Mouse (Mus musculus): Measurements from ENCODE around the gene Itpr3. TPM values are rescaled to one million over a fixed set of nuclear protein-coding genes. Genes with fewer than 3 reads are reported as not detected.

Itpr3 gene
- polyA plus RNA-seq, 1 experiment from 2014 or later: 0.73 TPM

DNA sequence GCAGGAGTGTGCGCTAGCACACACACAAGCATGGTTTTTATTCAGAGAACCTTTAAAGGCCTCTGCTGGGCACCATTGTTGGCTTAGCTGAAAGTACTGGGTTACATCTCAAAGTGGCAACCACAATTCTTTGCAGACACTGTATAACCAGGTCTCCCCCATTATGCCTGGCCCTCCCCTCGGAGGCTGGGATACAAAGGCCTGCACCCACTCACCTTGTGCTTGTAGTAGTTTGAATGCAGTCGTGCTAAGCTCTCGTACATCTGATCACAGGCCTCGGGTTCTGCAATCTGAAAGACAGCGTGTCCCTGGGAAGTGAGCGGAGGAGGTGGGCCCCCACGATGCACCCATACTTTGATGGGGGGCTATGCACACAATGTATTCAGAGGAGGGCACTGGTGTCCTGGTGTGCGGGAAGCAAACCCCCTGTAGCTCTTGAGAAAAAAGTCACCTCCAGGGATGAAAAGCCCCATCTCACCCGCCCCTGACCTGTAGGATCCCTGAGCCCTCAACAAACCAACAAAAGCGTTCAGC is 68.6 kb downstream of the Itpr3 start:
- no peak overlapping the region for H3K4me3 ChIP-seq (replicated peaks; ENCODE audit: low read length)
- H3K27ac ChIP-seq (ENCODE audit: low read length): no peak overlapping the region
- no peak overlapping the region for H3K4me2 ChIP-seq (ENCODE audit: low read length)
- peaks cover 27% of the 10 kb centered on the region for H3K4me1 ChIP-seq (replicated peaks; ENCODE audit: control insufficient read depth, insufficient read depth, low read length)
- no peaks in the 10 kb centered on the region for H3K36me3 ChIP-seq (ENCODE audit: control insufficient read depth, insufficient read depth)
- ATAC-seq: no peak
- H3K27me3 ChIP-seq (replicated peaks; ENCODE audit: control insufficient read depth, insufficient read depth, low read length): no peaks in the 10 kb centered on the region
- H3K9ac ChIP-seq (replicated peaks; ENCODE audit: low read depth, low read length): no peak overlapping the region
- 83% methylated on average over 11 of the region's 11 CpGs for WGBS
- H3K9me3 ChIP-seq (ENCODE audit: control insufficient read depth, low read length): no peaks in the 10 kb centered on the region

DNA sequence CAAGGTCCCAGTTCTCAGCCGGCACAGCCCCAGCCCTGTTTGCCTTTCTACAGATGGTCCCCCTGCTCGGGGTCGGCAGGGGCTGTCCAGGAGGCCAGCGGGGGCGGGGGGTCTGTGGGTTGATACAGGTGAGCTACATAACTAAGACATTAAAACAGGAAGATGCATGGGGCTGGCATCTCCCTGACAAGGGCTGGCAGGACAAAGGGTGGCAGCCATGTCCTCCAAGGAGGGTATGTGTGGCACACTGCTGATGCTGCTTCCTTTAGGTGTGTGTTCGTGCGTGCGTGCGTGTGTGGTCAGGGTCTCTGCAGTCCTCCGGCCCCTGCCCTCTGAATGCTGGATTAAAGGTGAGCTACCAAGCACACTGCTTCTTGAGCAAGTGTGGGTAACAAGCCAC is 69.9 kb downstream of the Itpr3 start:
- no peak overlapping the region for H3K9ac ChIP-seq (replicated peaks; ENCODE audit: low read depth, low read length)

DNA sequence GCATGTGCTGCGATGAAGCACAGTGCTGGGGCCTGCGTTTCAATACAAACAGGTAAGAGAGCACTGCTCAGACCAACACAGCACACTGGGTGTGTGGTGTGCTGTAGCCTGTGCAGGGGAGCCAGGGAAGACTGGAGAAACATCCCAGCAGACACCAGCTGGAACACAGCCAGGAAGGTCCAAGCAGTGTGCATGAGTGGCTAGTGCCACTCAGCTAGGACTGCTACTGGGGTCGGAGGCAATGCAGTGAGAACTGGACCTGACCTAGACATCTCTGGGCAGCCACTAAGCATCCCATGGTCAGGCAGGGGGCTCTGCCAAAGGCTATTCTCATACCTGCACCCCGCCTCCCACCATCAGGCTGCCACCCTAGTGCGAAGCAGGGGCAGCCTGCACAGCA is 71.1 kb downstream of the Itpr3 start:
- WGBS: 94% methylated on average over 5 of the region's 5 CpGs
- Histone ChIP-seq H3K27me3 (replicated peaks; ENCODE audit: control insufficient read depth, insufficient read depth, low read length) (no peaks in the 10 kb centered on the region), H3K36me3 (ENCODE audit: control insufficient read depth, insufficient read depth) (no peaks in the 10 kb centered on the region), H3K4me3 (replicated peaks; ENCODE audit: low read length) (no peak overlapping the region), H3K9me3 (ENCODE audit: control insufficient read depth, low read length) (no peaks in the 10 kb centered on the region), H3K4me1 (replicated peaks; ENCODE audit: control insufficient read depth, insufficient read depth, low read length) (peaks cover 20% of the 10 kb centered on the region), H3K4me2 (ENCODE audit: low read length) (no peak overlapping the region), H3K9ac (replicated peaks; ENCODE audit: low read depth, low read length) (no peak overlapping the region), H3K27ac (ENCODE audit: low read length) (no peak overlapping the region)
- ATAC-seq: no peak

More for the DNA sequence above, 69.9 kb downstream of the Itpr3 start:
- Histone ChIP-seq H3K27ac (ENCODE audit: low read length) (no peak overlapping the region), H3K4me3 (replicated peaks; ENCODE audit: low read length) (no peak overlapping the region), H3K9me3 (ENCODE audit: control insufficient read depth, low read length) (no peaks in the 10 kb centered on the region), H3K36me3 (ENCODE audit: control insufficient read depth, insufficient read depth) (no peaks in the 10 kb centered on the region), H3K4me1 (replicated peaks; ENCODE audit: control insufficient read depth, insufficient read depth, low read length) (peaks cover 19% of the 10 kb centered on the region), H3K27me3 (replicated peaks; ENCODE audit: control insufficient read depth, insufficient read depth, low read length) (no peaks in the 10 kb centered on the region), H3K4me2 (ENCODE audit: low read length) (no peak overlapping the region)
- WGBS: 82% methylated on average over 10 of the region's 10 CpGs
- no peak for ATAC-seq

DNA sequence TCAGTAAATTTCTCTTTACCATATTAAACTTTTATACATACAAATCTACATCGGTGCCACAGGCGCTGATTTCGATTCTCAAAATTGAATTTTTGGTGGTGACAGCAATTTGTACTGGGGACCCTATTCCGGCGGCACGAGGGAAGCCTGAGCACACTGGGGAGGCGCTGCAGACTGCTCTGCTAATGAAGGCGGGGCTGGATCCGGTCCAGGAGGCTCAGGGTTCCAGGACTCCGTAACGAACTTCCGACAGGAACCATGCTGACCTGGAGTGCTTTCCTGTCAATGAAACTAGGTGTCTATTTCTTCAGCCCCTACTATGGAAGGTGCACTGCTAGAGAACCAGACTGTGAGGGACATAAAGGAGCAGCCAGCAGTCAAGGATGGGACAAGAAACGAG is 72.2 kb downstream of the Itpr3 start:
- Histone ChIP-seq H3K27ac (ENCODE audit: low read length) (no peak overlapping the region), H3K27me3 (replicated peaks; ENCODE audit: control insufficient read depth, insufficient read depth, low read length) (no peaks in the 10 kb centered on the region), H3K9ac (replicated peaks; ENCODE audit: low read depth, low read length) (no peak overlapping the region), H3K9me3 (ENCODE audit: control insufficient read depth, low read length) (no peaks in the 10 kb centered on the region), H3K4me3 (replicated peaks; ENCODE audit: low read length) (no peak overlapping the region), H3K36me3 (ENCODE audit: control insufficient read depth, insufficient read depth) (no peaks in the 10 kb centered on the region), H3K4me2 (ENCODE audit: low read length) (no peak overlapping the region), H3K4me1 (replicated peaks; ENCODE audit: control insufficient read depth, insufficient read depth, low read length) (peaks cover 26% of the 10 kb centered on the region)
- ATAC-seq: no peak
- WGBS: 52% methylated on average over 13 of the region's 13 CpGs

DNA sequence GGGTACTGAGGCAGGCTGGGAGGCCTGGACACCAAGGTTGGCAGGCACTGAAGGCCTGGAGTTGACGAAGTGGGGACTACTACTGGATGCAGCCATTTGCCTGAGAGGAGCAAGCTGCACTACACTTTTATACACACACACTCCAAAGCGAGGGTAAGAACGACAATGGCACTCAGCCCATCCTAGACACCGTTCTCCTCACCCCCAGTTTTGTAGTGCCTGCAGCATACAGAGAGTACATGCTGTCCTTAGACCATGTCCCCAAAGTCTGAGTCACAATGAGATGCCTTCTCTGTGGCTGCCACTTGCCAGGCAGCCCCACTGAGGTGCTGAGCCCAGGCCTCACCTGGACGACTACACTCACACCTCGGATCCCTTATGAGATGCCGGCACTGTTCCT is 72.7 kb downstream of the Itpr3 start:
- no peaks in the 10 kb centered on the region for H3K36me3 ChIP-seq (ENCODE audit: control insufficient read depth, insufficient read depth)
- no peak overlapping the region for H3K27ac ChIP-seq (ENCODE audit: low read length)
- H3K4me3 ChIP-seq (replicated peaks; ENCODE audit: low read length): no peak overlapping the region
- WGBS: 88% methylated on average over 7 of the region's 7 CpGs
- H3K4me2 ChIP-seq (ENCODE audit: low read length): no peak overlapping the region
- H3K9me3 ChIP-seq (ENCODE audit: control insufficient read depth, low read length): no peaks in the 10 kb centered on the region
- peaks cover 27% of the 10 kb centered on the region for H3K4me1 ChIP-seq (replicated peaks; ENCODE audit: control insufficient read depth, insufficient read depth, low read length)
- no peaks in the 10 kb centered on the region for H3K27me3 ChIP-seq (replicated peaks; ENCODE audit: control insufficient read depth, insufficient read depth, low read length)
- no peak for ATAC-seq
- H3K9ac ChIP-seq (replicated peaks; ENCODE audit: low read depth, low read length): no peak overlapping the region

DNA sequence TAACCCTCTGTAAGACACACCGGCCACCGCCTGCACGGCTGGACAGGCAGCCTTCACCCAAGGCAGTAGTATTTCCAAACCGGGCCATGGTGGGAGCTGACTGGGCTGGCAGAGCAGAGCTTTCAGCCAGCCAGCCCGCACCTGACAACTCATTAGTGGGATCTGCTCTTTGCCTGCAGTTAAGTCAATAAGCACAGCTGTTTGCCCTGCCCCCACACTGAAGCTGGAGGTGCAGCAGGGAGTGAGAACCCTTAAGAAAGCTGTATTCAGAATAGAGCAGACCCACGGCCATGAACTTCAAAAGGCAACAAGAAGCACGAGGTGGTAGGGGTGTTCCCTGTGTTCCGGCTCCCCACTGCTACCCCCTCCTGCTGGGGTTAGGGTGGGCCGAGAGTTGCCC is 73.1 kb downstream of the Itpr3 start:
- Histone ChIP-seq H3K9me3 (ENCODE audit: control insufficient read depth, low read length) (no peaks in the 10 kb centered on the region), H3K27ac (ENCODE audit: low read length) (no peak overlapping the region), H3K4me1 (replicated peaks; ENCODE audit: control insufficient read depth, insufficient read depth, low read length) (peaks cover 27% of the 10 kb centered on the region), H3K27me3 (replicated peaks; ENCODE audit: control insufficient read depth, insufficient read depth, low read length) (no peaks in the 10 kb centered on the region), H3K4me3 (replicated peaks; ENCODE audit: low read length) (no peak overlapping the region), H3K36me3 (ENCODE audit: control insufficient read depth, insufficient read depth) (no peaks in the 10 kb centered on the region), H3K9ac (replicated peaks; ENCODE audit: low read depth, low read length) (no peak overlapping the region; the same call in 1 of the 2 replicates), H3K4me2 (ENCODE audit: low read length) (no peak overlapping the region)
- no peak for ATAC-seq
- 66% methylated on average over 9 of the region's 9 CpGs for WGBS

DNA sequence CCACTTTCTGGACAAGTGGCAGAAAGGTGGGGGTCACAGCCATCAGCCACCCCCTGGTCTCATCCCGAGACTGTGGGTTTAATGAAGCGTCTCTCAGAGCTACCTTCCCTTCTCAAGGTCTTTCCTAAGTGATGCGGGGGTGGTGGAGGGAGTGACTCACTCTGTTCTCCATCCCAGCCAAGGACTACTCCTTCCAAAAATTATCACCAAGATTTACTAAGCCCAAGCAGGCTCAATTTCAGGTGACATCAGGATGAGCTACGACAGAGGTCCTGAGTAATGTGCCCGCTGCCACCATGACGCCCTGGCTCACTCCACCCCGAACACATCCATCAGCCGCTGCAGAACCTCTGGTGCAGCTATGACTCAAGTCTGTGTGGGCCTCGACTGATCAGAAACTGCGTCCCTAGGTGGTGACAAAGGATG is 74.1 kb downstream of the Itpr3 start:
- H3K27me3 ChIP-seq (replicated peaks; ENCODE audit: control insufficient read depth, insufficient read depth, low read length): no peaks in the 10 kb centered on the region
- peaks cover 27% of the 10 kb centered on the region for H3K4me1 ChIP-seq (replicated peaks; ENCODE audit: control insufficient read depth, insufficient read depth, low read length)
- no peak overlapping the region for H3K4me3 ChIP-seq (replicated peaks; ENCODE audit: low read length)
- WGBS: 80% methylated on average over 10 of the region's 10 CpGs
- H3K4me2 ChIP-seq (ENCODE audit: low read length): no peak overlapping the region
- H3K9ac ChIP-seq (replicated peaks; ENCODE audit: low read depth, low read length): no peak overlapping the region; the same call in 1 of the 2 replicates
- no peak overlapping the region for H3K27ac ChIP-seq (ENCODE audit: low read length)
- H3K9me3 ChIP-seq (ENCODE audit: control insufficient read depth, low read length): no peaks in the 10 kb centered on the region
- no peaks in the 10 kb centered on the region for H3K36me3 ChIP-seq (ENCODE audit: control insufficient read depth, insufficient read depth)
- ATAC-seq: no peak

DNA sequence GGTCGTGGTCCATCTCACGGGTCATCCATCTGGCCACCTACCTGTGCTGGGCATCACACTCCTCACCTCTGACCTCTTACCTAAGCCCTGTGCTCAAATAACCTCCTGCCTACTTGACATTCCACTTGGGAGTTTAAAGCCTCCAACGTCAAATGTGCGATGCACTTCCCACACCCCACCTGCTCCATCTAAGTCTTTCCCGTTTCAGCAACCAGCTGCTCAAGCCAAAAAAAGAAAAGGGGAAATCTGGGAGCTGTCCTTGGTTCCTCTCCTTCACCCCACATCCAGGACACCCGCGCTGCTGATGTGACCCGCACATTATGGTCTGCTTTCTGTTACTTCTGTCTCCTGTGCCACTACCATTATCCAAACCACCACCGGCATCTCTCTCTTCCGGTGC is 75.1 kb downstream of the Itpr3 start:
- H3K27ac ChIP-seq (ENCODE audit: low read length): no peak overlapping the region
- no peak overlapping the region for H3K4me2 ChIP-seq (ENCODE audit: low read length)
- no peak overlapping the region; the same call in 1 of the 2 replicates for H3K9ac ChIP-seq (replicated peaks; ENCODE audit: low read depth, low read length)
- no peaks in the 10 kb centered on the region for H3K9me3 ChIP-seq (ENCODE audit: control insufficient read depth, low read length)
- H3K27me3 ChIP-seq (replicated peaks; ENCODE audit: control insufficient read depth, insufficient read depth, low read length): no peaks in the 10 kb centered on the region
- WGBS: 92% methylated on average over 10 of the region's 10 CpGs
- no peak for ATAC-seq
- no peaks in the 10 kb centered on the region for H3K36me3 ChIP-seq (ENCODE audit: control insufficient read depth, insufficient read depth)
- H3K4me3 ChIP-seq (replicated peaks; ENCODE audit: low read length): no peak overlapping the region
- H3K4me1 ChIP-seq (replicated peaks; ENCODE audit: control insufficient read depth, insufficient read depth, low read length): peaks cover 27% of the 10 kb centered on the region

DNA sequence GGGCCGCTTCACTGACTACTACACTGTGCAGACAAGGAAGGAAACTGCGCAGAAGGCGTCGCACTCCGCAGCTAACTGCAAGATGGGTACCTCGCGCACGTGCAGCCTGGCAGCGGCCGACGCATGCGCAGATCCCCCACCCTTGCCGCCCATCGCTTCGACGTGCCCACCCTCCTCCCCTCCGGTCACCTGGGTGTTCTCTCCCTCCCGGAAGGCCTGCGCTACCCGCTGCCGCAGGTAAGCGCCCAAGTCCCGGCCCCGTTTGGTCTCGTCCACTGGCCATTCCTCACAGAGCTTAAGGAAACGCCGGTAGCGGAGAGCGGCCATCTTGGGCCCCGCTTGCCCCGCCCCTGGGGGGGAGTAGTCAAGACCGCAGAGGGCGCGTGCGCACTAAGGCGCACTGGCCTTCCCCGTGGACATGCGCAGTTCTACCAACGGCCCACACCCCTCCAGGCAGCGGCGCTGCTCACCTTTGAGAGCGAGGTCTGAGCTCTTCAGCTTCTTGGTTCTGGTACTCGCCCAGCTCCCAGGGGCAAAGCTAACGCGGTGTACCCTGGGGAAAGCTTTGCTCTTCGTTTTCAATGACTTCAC is 76.5 kb downstream of the Itpr3 start, which contains the start of gene Uqcc2:
TSS of gene Uqcc2 (minus strand) at position 366 of the 591 bp plus-strand sequence.
- H3K27me3 ChIP-seq (replicated peaks; ENCODE audit: control insufficient read depth, insufficient read depth, low read length): no peaks in the 10 kb centered on the region
- H3K4me2 ChIP-seq (ENCODE audit: low read length): peak within 1 kb of the TSS; percentile 61
- peaks cover 32% of the 10 kb centered on the region for H3K4me1 ChIP-seq (replicated peaks; ENCODE audit: control insufficient read depth, insufficient read depth, low read length)

More for the DNA sequence above, 76.5 kb downstream of the Itpr3 start, which contains the start of gene Uqcc2:
- peak within 1 kb of the TSS; percentile 82 for H3K27ac ChIP-seq (ENCODE audit: low read length)
- peak within 1 kb of the TSS; percentile 76 for H3K9ac ChIP-seq (replicated peaks; ENCODE audit: low read depth, low read length)
- under 1% methylated on average over 46 of the region's 46 CpGs for WGBS
- peak within 1 kb of the TSS; percentile 76 for H3K4me3 ChIP-seq (replicated peaks; ENCODE audit: low read length)
- no peaks in the 10 kb centered on the region for H3K9me3 ChIP-seq (ENCODE audit: control insufficient read depth, low read length)
- peak; percentile 94 for ATAC-seq
- H3K36me3 ChIP-seq (ENCODE audit: control insufficient read depth, insufficient read depth): no peaks in the 10 kb centered on the region

Measured in forebrain, embryonic 16.5 days (tissue).